ENCODE assay signal across 24 mouse cellular contexts in the genomic region with DNA sequence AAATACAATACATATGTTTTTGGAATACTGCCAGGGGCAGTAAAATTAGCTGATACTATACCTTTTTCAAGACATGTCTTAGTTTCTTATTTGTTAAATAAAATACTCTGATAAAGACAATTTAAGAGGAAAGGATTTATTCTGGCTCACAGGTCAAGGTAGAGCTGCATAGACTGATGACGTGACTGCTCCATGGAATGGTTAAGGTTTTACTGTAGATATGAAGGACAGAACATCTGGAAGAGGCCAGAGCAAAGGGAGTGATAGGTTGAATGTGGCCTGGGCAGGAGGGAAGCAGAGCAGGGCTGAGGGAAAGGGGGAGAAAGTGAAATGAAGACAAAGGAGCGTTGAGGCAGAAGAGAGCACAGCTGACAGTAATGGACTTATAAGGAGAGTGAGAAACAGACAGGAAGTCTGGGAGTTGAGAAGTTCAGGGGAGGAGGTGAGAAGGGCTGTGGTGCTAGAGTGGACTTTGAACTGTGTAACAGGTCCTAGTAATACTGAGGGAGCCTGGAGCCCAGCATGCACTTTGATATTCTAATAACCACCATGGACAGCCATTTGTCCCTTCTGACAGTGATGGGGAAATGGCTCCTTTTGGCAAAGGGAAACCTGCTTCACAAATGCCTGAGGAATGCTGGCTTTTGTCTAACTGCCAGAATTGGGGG. TPM values are rescaled to one million over a fixed set of nuclear protein-coding genes. Genes with fewer than 3 reads are reported as not detected.
DNase-seq lines count a peak whose midpoint lies in the region; ATAC-seq and TF ChIP-seq lines count a peak whose summit lies in the region.
"Had no signal": no experiment of that assay in that cellular context is flagged by ENCODE, and none has a peak within 500 bp of the region (broad histone marks: within the 10 kb centered on the region; RNA-seq: fewer than 3 reads in every experiment).

No protein-coding gene starts in this region.

- no peaks in the 10 kb centered on the region for H3K9me3 ChIP-seq in liver, embryonic 12.5 days (replicated peaks)
- H3K9me3 ChIP-seq in stomach, embryonic 14.5 days (ENCODE audit: control insufficient read depth, low read depth, low read length), result no peaks in the 10 kb centered on the region
- H3K9me3 ChIP-seq: embryonic facial prominence, embryonic 12.5 days; forebrain, embryonic 15.5 days; heart, embryonic 10.5 days; hindbrain, embryonic 15.5 days had no signal

- no peaks in the 10 kb centered on the region for H3K27me3 ChIP-seq in liver, adult 2 months (ENCODE audit: control insufficient read depth, insufficient read depth, low read length)
- H3K27me3 ChIP-seq in liver, embryonic 12.5 days (replicated peaks), result no peaks in the 10 kb centered on the region
- no peaks in the 10 kb centered on the region for H3K27me3 ChIP-seq in stomach, embryonic 14.5 days (ENCODE audit: control insufficient read depth, insufficient read depth, low read length)
- H3K27me3 ChIP-seq: CH12.LX; embryonic facial prominence, embryonic 12.5 days; forebrain, embryonic 15.5 days; hindbrain, embryonic 15.5 days had no signal

- H3K36me3 ChIP-seq in liver, adult 2 months (ENCODE audit: control insufficient read depth, insufficient read depth, low read length), result no peaks in the 10 kb centered on the region
- no peaks in the 10 kb centered on the region for H3K36me3 ChIP-seq in liver, embryonic 12.5 days
- H3K36me3 ChIP-seq in stomach, embryonic 14.5 days (ENCODE audit: control insufficient read depth, insufficient read depth, low read length), result no peaks in the 10 kb centered on the region
- H3K36me3 ChIP-seq: embryonic facial prominence, embryonic 12.5 days; forebrain, embryonic 15.5 days; heart, embryonic 10.5 days; hindbrain, embryonic 15.5 days had no signal

- no peak overlapping the region for H3K4me3 ChIP-seq in liver, adult 2 months (ENCODE audit: insufficient read depth, low read depth, low read length)
- H3K4me3 ChIP-seq in liver, embryonic 12.5 days, result no peak overlapping the region
- H3K4me3 ChIP-seq in stomach, embryonic 14.5 days (ENCODE audit: low read depth, low read length), result no peak overlapping the region
- H3K4me3 ChIP-seq in lung, adult 2 months (replicated peaks; ENCODE audit: extremely low read depth, low read depth, low read length), result no peak overlapping the region
- H3K4me3 ChIP-seq: embryonic facial prominence, embryonic 12.5 days; forebrain, embryonic 15.5 days; heart, embryonic 10.5 days; hindbrain, embryonic 15.5 days had no signal

- no peak for TF ChIP-seq CTCF in liver, adult 2 months (IDR thresholded peaks at IDR 0.05; ENCODE audit: low read depth, low read length)
- TF ChIP-seq CTCF in lung, adult 2 months (IDR thresholded peaks at IDR 0.05; ENCODE audit: insufficient read depth, low read length), result no peak

- H3K4me2 ChIP-seq in liver, embryonic 12.5 days, result no peak overlapping the region
- H3K4me2 ChIP-seq in stomach, embryonic 14.5 days (replicated peaks; ENCODE audit: low read depth, low read length), result no peak overlapping the region
- H3K4me2 ChIP-seq: embryonic facial prominence, embryonic 12.5 days; forebrain, embryonic 15.5 days; hindbrain, embryonic 15.5 days had no signal

- TF ChIP-seq POLR2A in liver, adult 2 months (IDR thresholded peaks at IDR 0.05; ENCODE audit: extremely low read depth, insufficient read depth, low read length), result no peak
- TF ChIP-seq POLR2A in lung, adult 2 months (IDR thresholded peaks at IDR 0.05; ENCODE audit: borderline replicate concordance, extremely low read depth, low read depth, low read length), result no peak

- 77% methylated on average over 2 of the region's 2 CpGs for WGBS in liver, adult 2 months
- 42% methylated on average over 2 of the region's 2 CpGs for WGBS in liver, embryonic 12.5 days (ENCODE audit: insufficient replicate concordance)
- WGBS in stomach, embryonic 14.5 days, result 47% methylated on average over 2 of the region's 2 CpGs
- 53% methylated on average over 2 of the region's 2 CpGs for WGBS in lung, adult 2 months

- no peak overlapping the region for H3K9ac ChIP-seq in liver, adult 2 months (ENCODE audit: low read depth, low read length)
- H3K9ac ChIP-seq in liver, embryonic 12.5 days, result no peak overlapping the region
- no peak overlapping the region for H3K9ac ChIP-seq in stomach, embryonic 14.5 days (replicated peaks; ENCODE audit: low read depth, low read length)
- H3K9ac ChIP-seq: embryonic facial prominence, embryonic 12.5 days; forebrain, embryonic 15.5 days; hindbrain, embryonic 15.5 days had no signal

- DNase-seq in liver, adult 2 months (ENCODE audit: extremely low read depth, low read depth, low spot score), result peak; percentile 24
- DNase-seq in lung, adult 2 months, result no peak
- DNase-seq in left cerebral cortex, adult 11 months (ENCODE audit: low spot score), result no peak
- no peak for DNase-seq in gastrocnemius, adult 8-10 months (ENCODE audit: low spot score in 2 of 2)
- DNase-seq: adrenal gland, adult 8-10 months; adrenal gland, postnatal 36 days; cerebellum, adult 2 months; cerebellum, postnatal 10 days; gastrocnemius, postnatal 10 days; heart, adult 18-20 months; heart, postnatal 10 days had no signal

- H3K27ac ChIP-seq in liver, adult 2 months (replicated peaks; ENCODE audit: insufficient read depth, low read depth, low read length), result no peak overlapping the region
- no peak overlapping the region for H3K27ac ChIP-seq in liver, embryonic 12.5 days
- no peak overlapping the region for H3K27ac ChIP-seq in stomach, embryonic 14.5 days (ENCODE audit: low read length)
- H3K27ac ChIP-seq: embryonic facial prominence, embryonic 12.5 days; forebrain, embryonic 15.5 days; heart, embryonic 10.5 days; hindbrain, embryonic 15.5 days had no signal

- H3K4me1 ChIP-seq in liver, adult 2 months (ENCODE audit: control insufficient read depth, insufficient read depth, low read length), result peaks cover 6% of the 10 kb centered on the region
- H3K4me1 ChIP-seq in liver, embryonic 12.5 days, result no peaks in the 10 kb centered on the region
- H3K4me1 ChIP-seq in stomach, embryonic 14.5 days (ENCODE audit: control insufficient read depth, insufficient read depth, low read length), result no peaks in the 10 kb centered on the region
- H3K4me1 ChIP-seq in lung, adult 2 months (ENCODE audit: control insufficient read depth, insufficient read depth, low read length), result no peaks in the 10 kb centered on the region
- H3K4me1 ChIP-seq: embryonic facial prominence, embryonic 12.5 days; forebrain, embryonic 15.5 days; hindbrain, embryonic 15.5 days had no signal

- H3K79me2 ChIP-seq in liver, adult 2 months (ENCODE audit: control insufficient read depth, insufficient read depth, low read length), result no peaks in the 10 kb centered on the region

- no peak for ATAC-seq in liver, embryonic 12.5 days
- peak; percentile 27; the same call in 1 of the 2 replicates for ATAC-seq in megakaryocyte, adult 5-6 weeks (ENCODE audit: poor library complexity, severe bottlenecking)
- ATAC-seq in stomach, embryonic 14.5 days (ENCODE audit: insufficient number of reproducible peaks, insufficient read depth, low FRiP score, low read depth), result peak; percentile 58; the same call in 1 of the 2 replicates
- ATAC-seq: forebrain, embryonic 15.5 days had no signal

RNA-seq across cellular contexts. Expression of a gene that starts 20.5 kb away (rescaled TPM):
- not detected in 2 replicates for total RNA-seq in liver, adult 2 months (2014; rRNA removed)
- not detected in 2 replicates for polyA plus RNA-seq in liver, adult 2 months (2012; rRNA removed)
- not detected in 2 replicates for polyA plus RNA-seq in liver, embryonic 12.5 days (2016; fragmentation: Nextera tagmentation; extraction: Ambion mirVana)
- total RNA-seq in megakaryocyte, adult 5-6 weeks (2015), result not detected in 2 replicates
- not detected in 2 replicates for total RNA-seq in megakaryocyte, adult 5-6 weeks (2017)
- polyA plus RNA-seq in stomach, embryonic 14.5 days (2014; fragmentation: Nextera tagmentation; extraction: Ambion mirVana), result not detected in 2 replicates
- polyA plus RNA-seq in lung, adult 2 months (2012; rRNA removed), result not detected in 2 replicates
- total RNA-seq in gastrocnemius, adult 8-10 months (2022), result not detected
- total RNA-seq: adrenal gland, adult 8-10 months; adrenal gland, postnatal 36 days; CH12.LX; common myeloid progenitor, adult 5-6 weeks; gastrocnemius, postnatal 10 days; gastrocnemius, postnatal 4 days; heart, adult 18-20 months; heart, postnatal 10 days; hematopoietic stem cell, adult 5-6 weeks had no signal
- polyA plus RNA-seq: cerebellum, adult 2 months; embryonic facial prominence, embryonic 12.5 days; forebrain, embryonic 11.5 days; forebrain, embryonic 15.5 days; heart, embryonic 10.5 days; heart, embryonic 14.5 days had no signal

RNA-seq across cellular contexts. Expression of a gene that starts 20.6 kb away (rescaled TPM):
- 0.09 TPM in 1 of 2 replicates, not detected in the other for total RNA-seq in liver, adult 2 months (2014; rRNA removed)
- not detected in 2 replicates for polyA plus RNA-seq in liver, adult 2 months (2012; rRNA removed)
- 0.05 TPM in 1 of 2 replicates, not detected in the other for polyA plus RNA-seq in liver, embryonic 12.5 days (2016; fragmentation: Nextera tagmentation; extraction: Ambion mirVana)
- total RNA-seq in megakaryocyte, adult 5-6 weeks (2015), result not detected in 2 replicates
- total RNA-seq in megakaryocyte, adult 5-6 weeks (2017), result not detected in 2 replicates
- polyA plus RNA-seq in stomach, embryonic 14.5 days (2014; fragmentation: Nextera tagmentation; extraction: Ambion mirVana), result not detected in 2 replicates
- polyA plus RNA-seq in lung, adult 2 months (2012; rRNA removed), result 0.07 TPM in 1 of 2 replicates, not detected in the other
- total RNA-seq in gastrocnemius, adult 8-10 months (2022), result not detected
- total RNA-seq: adrenal gland, postnatal 36 days; CH12.LX; common myeloid progenitor, adult 5-6 weeks; gastrocnemius, postnatal 10 days; gastrocnemius, postnatal 4 days; heart, adult 18-20 months; heart, postnatal 10 days; hematopoietic stem cell, adult 5-6 weeks had no signal
- polyA plus RNA-seq: embryonic facial prominence, embryonic 12.5 days; forebrain, embryonic 11.5 days; forebrain, embryonic 15.5 days; heart, embryonic 14.5 days; hindbrain, embryonic 15.5 days had no signal

RNA-seq across cellular contexts. Expression of a gene that starts 28.0 kb away (rescaled TPM):
- total RNA-seq in liver, adult 2 months (2014; rRNA removed), result 1,007 and 1,092 TPM in 2 replicates
- 365 and 586 TPM in 2 replicates for polyA plus RNA-seq in liver, adult 2 months (2012; rRNA removed)
- 159 and 163 TPM in 2 replicates for polyA plus RNA-seq in liver, embryonic 12.5 days (2016; fragmentation: Nextera tagmentation; extraction: Ambion mirVana)
- total RNA-seq in megakaryocyte, adult 5-6 weeks (2015), result 26.3 and 27.8 TPM in 2 replicates
- 34.9 and 36.1 TPM in 2 replicates for total RNA-seq in megakaryocyte, adult 5-6 weeks (2017)
- 28.3 and 30.0 TPM in 2 replicates for polyA plus RNA-seq in stomach, embryonic 14.5 days (2014; fragmentation: Nextera tagmentation; extraction: Ambion mirVana)
- polyA plus RNA-seq in lung, adult 2 months (2012; rRNA removed), result 15.3 and 21.9 TPM in 2 replicates
- 10 to 100 TPM; 63.0 to 69.8 (median 66.5) TPM for total RNA-seq in gastrocnemius, adult 8-10 months (2022)

RNA-seq across cellular contexts. Expression of a gene that starts 46.1 kb away (rescaled TPM):
- total RNA-seq in liver, adult 2 months (2014; rRNA removed), result 0.09 and 0.13 TPM in 2 replicates
- 0.07 TPM in 1 of 2 replicates, not detected in the other for polyA plus RNA-seq in liver, adult 2 months (2012; rRNA removed)
- 0.07 TPM in 1 of 2 replicates, not detected in the other for polyA plus RNA-seq in liver, embryonic 12.5 days (2016; fragmentation: Nextera tagmentation; extraction: Ambion mirVana)
- not detected in 2 replicates for total RNA-seq in megakaryocyte, adult 5-6 weeks (2015)
- total RNA-seq in megakaryocyte, adult 5-6 weeks (2017), result 0.33 TPM in 1 of 2 replicates, not detected in the other
- polyA plus RNA-seq in stomach, embryonic 14.5 days (2014; fragmentation: Nextera tagmentation; extraction: Ambion mirVana), result 0.14 and 0.23 TPM in 2 replicates
- 0.08 TPM in 1 of 2 replicates, not detected in the other for polyA plus RNA-seq in lung, adult 2 months (2012; rRNA removed)
- total RNA-seq in gastrocnemius, adult 8-10 months (2022), result not detected
- total RNA-seq: adrenal gland, adult 8-10 months; common myeloid progenitor, adult 5-6 weeks; gastrocnemius, postnatal 10 days; gastrocnemius, postnatal 4 days; heart, adult 18-20 months; heart, postnatal 10 days; hematopoietic stem cell, adult 5-6 weeks had no signal
- polyA plus RNA-seq: cerebellum, adult 2 months; embryonic facial prominence, embryonic 12.5 days; forebrain, embryonic 11.5 days; forebrain, embryonic 15.5 days; hindbrain, embryonic 15.5 days had no signal

RNA-seq across cellular contexts. Expression of a gene that starts 59.1 kb away (rescaled TPM):
- 1,301 and 1,615 TPM in 2 replicates for total RNA-seq in liver, adult 2 months (2014; rRNA removed)
- 2,279 and 2,555 TPM in 2 replicates for polyA plus RNA-seq in liver, adult 2 months (2012; rRNA removed)
- polyA plus RNA-seq in liver, embryonic 12.5 days (2016; fragmentation: Nextera tagmentation; extraction: Ambion mirVana), result 273 and 281 TPM in 2 replicates
- total RNA-seq in megakaryocyte, adult 5-6 weeks (2015), result 5,498 and 5,622 TPM in 2 replicates
- total RNA-seq in megakaryocyte, adult 5-6 weeks (2017), result 2,725 and 3,039 TPM in 2 replicates
- 358 and 383 TPM in 2 replicates for polyA plus RNA-seq in stomach, embryonic 14.5 days (2014; fragmentation: Nextera tagmentation; extraction: Ambion mirVana)
- 1,104 and 1,411 TPM in 2 replicates for polyA plus RNA-seq in lung, adult 2 months (2012; rRNA removed)
- total RNA-seq in gastrocnemius, adult 8-10 months (2022), result 100 to 1,000 TPM in 1 of 4 experiments, 10 to 100 TPM in 3; 54.2 to 107 (median 77.1) TPM
